Mouse (Mus musculus) C2C12 (cell line): ENCODE results near the gene Ndufaf2.

ENCODE experiments used
- CEBPB ChIP-seq: IDR thresholded peaks from one replicate; pipeline ENCODE4 v1.6.1; 2011; ENCODE audit warnings: low read depth, mild to moderate bottlenecking, control low read depth, moderate library complexity
- CTCF ChIP-seq: IDR thresholded peaks from one replicate; pipeline ENCODE4 v1.5.1; 2011; ENCODE audit not compliant: control insufficient read depth, insufficient read depth, insufficient read length
- FOSL1 ChIP-seq: IDR thresholded peaks from one replicate; pipeline ENCODE4 v1.8.0; 2011; ENCODE audit warnings: mild to moderate bottlenecking, low read length; ENCODE audit not compliant: poor library complexity, insufficient read depth, severe bottlenecking
- MAX ChIP-seq: IDR thresholded peaks from one replicate; pipeline ENCODE4 v1.6.1; 2011; ENCODE audit warnings: mild to moderate bottlenecking, control low read depth
- MYOD1 ChIP-seq: IDR thresholded peaks from one replicate; pipeline ENCODE4 v1.6.1; 2011; ENCODE audit warnings: low read depth; ENCODE audit not compliant: control insufficient read depth, insufficient read length
- MYOG ChIP-seq: IDR thresholded peaks from one replicate; pipeline ENCODE4 v1.6.1; 2011; ENCODE audit not compliant: control insufficient read depth, insufficient read length; ENCODE audit errors: extremely low read depth
- USF1 ChIP-seq: IDR thresholded peaks from one replicate; pipeline ENCODE4 v1.6.1; 2011; ENCODE audit warnings: low read depth, mild to moderate bottlenecking, control low read depth, moderate library complexity

GRCm38 (mm10) chr13:108063374-108064134 is 94.9 kb downstream of the Ndufaf2 start:
- TF ChIP-seq CTCF: no peak
- TF ChIP-seq MAX: no peak
- no peak for TF ChIP-seq CEBPB
- TF ChIP-seq USF1: no peak
- no peak for TF ChIP-seq MYOD1
- no peak for TF ChIP-seq MYOG
- no peak for TF ChIP-seq FOSL1
